Mouse (Mus musculus): ENCODE data around the gene Wsb1.

- TF ChIP-seq POLR2A (IDR thresholded peaks at IDR 0.05; ENCODE audit: insufficient read depth, low read depth, low read length), result no peak
- TF ChIP-seq CTCF (IDR thresholded peaks at IDR 0.05), result peak; percentile 83
- peak; percentile 88 for TF ChIP-seq EP300 (IDR thresholded peaks at IDR 0.05; ENCODE audit: insufficient read depth, low read depth, low read length)
Observed at GRCm38 (mm10) chr11:79290473-79290872, 36.0 kb upstream of the Wsb1 start.
